Mouse (Mus musculus): Measurements from ENCODE around the gene Ppp1r1a. TPM values are rescaled to one million over a fixed set of nuclear protein-coding genes. Genes with fewer than 3 reads are reported as not detected.

The Ppp1r1a gene
- polyA plus RNA-seq, 1 experiment from 2014 or later = 11.6 TPM

- Histone ChIP-seq H3K36me3 (ENCODE audit: control insufficient read depth, insufficient read depth, low read length) (no peaks in the 10 kb centered on the region), H3K4me3 (ENCODE audit: low read depth, low read length) (peak overlapping the region; percentile 45; the same call in 1 of the 2 replicates), H3K27me3 (replicated peaks; ENCODE audit: control insufficient read depth, insufficient read depth, low read length) (peaks cover 28% of the 10 kb centered on the region), H3K27ac (ENCODE audit: low read depth) (no peak overlapping the region), H3K9me3 (ENCODE audit: control insufficient read depth, low read length) (no peaks in the 10 kb centered on the region), H3K4me2 (ENCODE audit: low read length) (peak overlapping the region; percentile 95), H3K4me1 (replicated peaks; ENCODE audit: control insufficient read depth, insufficient read depth, low read length) (0 out of 2 replicates have a peak, but pooled peaks cover 2% of the 10 kb centered on the region), H3K9ac (ENCODE audit: low read length) (no peak overlapping the region)
- WGBS = 42% methylated on average over 12 of the region's 12 CpGs
- ATAC-seq (replicated peaks; ENCODE audit: low FRiP score, low TSS enrichment, low read depth) = no peak
- DNase-seq (ENCODE audit: low spot score) = no peak
These were observed 34.1 kb downstream of the Ppp1r1a start for GRCm38 (mm10) chr15:103503660-103504059.

- Histone ChIP-seq H3K27ac (ENCODE audit: low read depth) (no peak overlapping the region), H3K9ac (ENCODE audit: low read length) (peak overlapping the region; percentile 53), H3K36me3 (ENCODE audit: control insufficient read depth, insufficient read depth, low read length) (no peaks in the 10 kb centered on the region), H3K4me2 (ENCODE audit: low read length) (peak overlapping the region; percentile 95), H3K27me3 (replicated peaks; ENCODE audit: control insufficient read depth, insufficient read depth, low read length) (peaks cover 31% of the 10 kb centered on the region), H3K4me3 (ENCODE audit: low read depth, low read length) (peak overlapping the region; percentile 45), H3K4me1 (replicated peaks; ENCODE audit: control insufficient read depth, insufficient read depth, low read length) (0 out of 2 replicates have a peak, but pooled peaks cover 2% of the 10 kb centered on the region), H3K9me3 (ENCODE audit: control insufficient read depth, low read length) (no peaks in the 10 kb centered on the region)
- WGBS = 0% methylated on average over 15 of the region's 15 CpGs
- no peak for DNase-seq (ENCODE audit: low spot score)
- peak; percentile 70 for ATAC-seq (replicated peaks; ENCODE audit: low FRiP score, low TSS enrichment, low read depth)
These were observed 34.6 kb downstream of the Ppp1r1a start for GRCm38 (mm10) chr15:103503251-103503600.

- under 1% methylated on average over 51 of the region's 63 CpGs for WGBS
These were observed 35.2 kb downstream of the Ppp1r1a start, which contains the start of gene Pde1b for GRCm38 (mm10) chr15:103502435-103503250. TSS of gene Pde1b (plus strand) at chr15:103503034.

DNA sequence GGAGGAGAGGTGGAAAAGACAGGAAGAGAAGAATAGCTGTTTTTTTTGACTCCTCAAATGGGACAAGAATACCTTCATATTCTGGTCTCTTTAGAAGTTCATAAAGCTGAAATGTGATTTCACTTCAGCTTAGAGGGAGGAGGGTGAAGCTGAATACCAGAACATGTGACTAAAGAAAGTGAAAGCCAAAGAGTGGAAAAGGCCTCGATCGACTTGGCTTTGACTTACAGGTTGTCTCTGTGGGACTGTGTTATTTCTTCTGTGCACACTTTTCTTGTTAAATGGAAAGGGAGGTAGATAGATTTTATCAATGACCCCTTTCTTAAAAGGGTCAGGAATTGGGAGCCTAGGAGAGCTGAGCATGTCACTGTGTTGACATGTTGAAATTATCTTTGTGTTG, 36.6 kb downstream of the Ppp1r1a start:
- DNase-seq (ENCODE audit: low spot score) = no peak
- ATAC-seq (replicated peaks; ENCODE audit: low FRiP score, low TSS enrichment, low read depth) = no peak
- 48% methylated on average over 2 of the region's 2 CpGs for WGBS
- H3K9ac ChIP-seq (ENCODE audit: low read length) = no peak overlapping the region
- no peak overlapping the region for H3K27ac ChIP-seq (ENCODE audit: low read depth)
- no peaks in the 10 kb centered on the region for H3K9me3 ChIP-seq (ENCODE audit: control insufficient read depth, low read length)
- 0 out of 2 replicates have a peak, but pooled peaks cover 2% of the 10 kb centered on the region for H3K4me1 ChIP-seq (replicated peaks; ENCODE audit: control insufficient read depth, insufficient read depth, low read length)
- no peaks in the 10 kb centered on the region for H3K36me3 ChIP-seq (ENCODE audit: control insufficient read depth, insufficient read depth, low read length)
- H3K4me2 ChIP-seq (ENCODE audit: low read length) = no peak overlapping the region
- H3K4me3 ChIP-seq (ENCODE audit: low read depth, low read length) = no peak overlapping the region
- peaks cover 31% of the 10 kb centered on the region for H3K27me3 ChIP-seq (replicated peaks; ENCODE audit: control insufficient read depth, insufficient read depth, low read length)

More at GRCm38 (mm10) chr15:103502435-103503250, 35.2 kb downstream of the Ppp1r1a start, which contains the start of gene Pde1b:
- DNase-seq (ENCODE audit: low spot score) (peak; percentile 82), ATAC-seq (replicated peaks; ENCODE audit: low FRiP score, low TSS enrichment, low read depth) (peak; percentile 91)
- H3K4me1 ChIP-seq (replicated peaks; ENCODE audit: control insufficient read depth, insufficient read depth, low read length) = 0 out of 2 replicates have a peak, but pooled peaks cover 2% of the 10 kb centered on the region
- H3K9ac ChIP-seq (ENCODE audit: low read length) = peak within 1 kb of the TSS; percentile 53
- H3K4me2 ChIP-seq (ENCODE audit: low read length) = peak within 1 kb of the TSS; percentile 95
- no peak within 1 kb of the TSS for H3K27ac ChIP-seq (ENCODE audit: low read depth)
- no peaks in the 10 kb centered on the region for H3K36me3 ChIP-seq (ENCODE audit: control insufficient read depth, insufficient read depth, low read length)
- no peaks in the 10 kb centered on the region for H3K9me3 ChIP-seq (ENCODE audit: control insufficient read depth, low read length)
- peaks cover 31% of the 10 kb centered on the region for H3K27me3 ChIP-seq (replicated peaks; ENCODE audit: control insufficient read depth, insufficient read depth, low read length)
- H3K4me3 ChIP-seq (ENCODE audit: low read depth, low read length) = peak within 1 kb of the TSS; percentile 45

DNA sequence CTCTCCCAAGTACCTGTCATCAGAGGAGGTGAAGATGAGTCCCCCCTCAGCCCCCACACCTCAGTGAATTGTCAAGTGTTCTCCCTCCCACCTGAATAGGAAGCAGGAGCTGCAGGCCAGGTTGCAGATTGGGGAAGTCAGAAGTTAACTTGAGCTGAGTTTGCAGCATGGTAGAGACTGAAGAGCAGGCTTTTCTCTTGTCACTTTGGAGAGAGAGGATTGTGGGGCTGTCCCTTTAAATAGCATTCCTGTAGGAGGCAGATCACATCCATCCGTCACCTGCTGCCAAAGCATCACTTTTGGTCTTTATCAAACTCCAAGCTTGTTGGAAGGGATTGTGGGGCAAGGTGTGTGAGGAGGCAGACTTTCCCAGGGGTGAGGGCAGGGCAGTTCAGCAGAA, 37.1 kb downstream of the Ppp1r1a start:
- Histone ChIP-seq H3K27me3 (replicated peaks; ENCODE audit: control insufficient read depth, insufficient read depth, low read length) (peaks cover 31% of the 10 kb centered on the region), H3K9me3 (ENCODE audit: control insufficient read depth, low read length) (no peaks in the 10 kb centered on the region), H3K36me3 (ENCODE audit: control insufficient read depth, insufficient read depth, low read length) (no peaks in the 10 kb centered on the region), H3K4me1 (replicated peaks; ENCODE audit: control insufficient read depth, insufficient read depth, low read length) (0 out of 2 replicates have a peak, but pooled peaks cover 2% of the 10 kb centered on the region), H3K27ac (ENCODE audit: low read depth) (no peak overlapping the region), H3K4me2 (ENCODE audit: low read length) (no peak overlapping the region), H3K4me3 (ENCODE audit: low read depth, low read length) (no peak overlapping the region), H3K9ac (ENCODE audit: low read length) (no peak overlapping the region)
- DNase-seq (ENCODE audit: low spot score) (no peak), ATAC-seq (replicated peaks; ENCODE audit: low FRiP score, low TSS enrichment, low read depth) (no peak)
- WGBS = 79% methylated on average over 1 of the region's 1 CpGs

- Histone ChIP-seq H3K4me3 (ENCODE audit: low read depth, low read length) (no peak overlapping the region), H3K9ac (ENCODE audit: low read length) (no peak overlapping the region), H3K4me2 (ENCODE audit: low read length) (no peak overlapping the region), H3K4me1 (replicated peaks; ENCODE audit: control insufficient read depth, insufficient read depth, low read length) (0 out of 2 replicates have a peak, but pooled peaks cover 2% of the 10 kb centered on the region), H3K36me3 (ENCODE audit: control insufficient read depth, insufficient read depth, low read length) (no peaks in the 10 kb centered on the region), H3K27ac (ENCODE audit: low read depth) (no peak overlapping the region), H3K9me3 (ENCODE audit: control insufficient read depth, low read length) (no peaks in the 10 kb centered on the region), H3K27me3 (replicated peaks; ENCODE audit: control insufficient read depth, insufficient read depth, low read length) (peaks cover 8% of the 10 kb centered on the region)
- ATAC-seq (replicated peaks; ENCODE audit: low FRiP score, low TSS enrichment, low read depth) (no peak), DNase-seq (ENCODE audit: low spot score) (no peak)
- WGBS = 27% methylated on average over 3 of the region's 3 CpGs
These were observed 39.6 kb downstream of the Ppp1r1a start for GRCm38 (mm10) chr15:103498157-103498556.

GRCm38 (mm10) chr15:103496204-103497140, 41.3 kb downstream of the Ppp1r1a start:
- H3K9ac ChIP-seq (ENCODE audit: low read length) = no peak overlapping the region
- H3K36me3 ChIP-seq (ENCODE audit: control insufficient read depth, insufficient read depth, low read length) = no peaks in the 10 kb centered on the region
- WGBS = 62% methylated on average over 10 of the region's 10 CpGs
- no peak overlapping the region for H3K4me3 ChIP-seq (ENCODE audit: low read depth, low read length)
- no peaks in the 10 kb centered on the region for H3K4me1 ChIP-seq (replicated peaks; ENCODE audit: control insufficient read depth, insufficient read depth, low read length)
- DNase-seq (ENCODE audit: low spot score) (no peak), ATAC-seq (replicated peaks; ENCODE audit: low FRiP score, low TSS enrichment, low read depth) (no peak)
- no peak overlapping the region for H3K27ac ChIP-seq (ENCODE audit: low read depth)
- H3K9me3 ChIP-seq (ENCODE audit: control insufficient read depth, low read length) = no peaks in the 10 kb centered on the region
- H3K4me2 ChIP-seq (ENCODE audit: low read length) = no peak overlapping the region
- peaks cover 5% of the 10 kb centered on the region for H3K27me3 ChIP-seq (replicated peaks; ENCODE audit: control insufficient read depth, insufficient read depth, low read length)

GRCm38 (mm10) chr15:103488336-103488735, 49.5 kb downstream of the Ppp1r1a start:
- no peaks in the 10 kb centered on the region for H3K4me1 ChIP-seq (replicated peaks; ENCODE audit: control insufficient read depth, insufficient read depth, low read length)
- no peaks in the 10 kb centered on the region for H3K9me3 ChIP-seq (ENCODE audit: control insufficient read depth, low read length)
- no peaks in the 10 kb centered on the region for H3K27me3 ChIP-seq (replicated peaks; ENCODE audit: control insufficient read depth, insufficient read depth, low read length)
- ATAC-seq (replicated peaks; ENCODE audit: low FRiP score, low TSS enrichment, low read depth) = no peak
- no peak for DNase-seq (ENCODE audit: low spot score)
- H3K27ac ChIP-seq (ENCODE audit: low read depth) = no peak overlapping the region
- H3K36me3 ChIP-seq (ENCODE audit: control insufficient read depth, insufficient read depth, low read length) = no peaks in the 10 kb centered on the region
- no peak overlapping the region for H3K9ac ChIP-seq (ENCODE audit: low read length)
- H3K4me2 ChIP-seq (ENCODE audit: low read length) = no peak overlapping the region
- no peak overlapping the region for H3K4me3 ChIP-seq (ENCODE audit: low read depth, low read length)
- WGBS = 66% methylated on average over 4 of the region's 4 CpGs

Measured in intestine, embryonic 14.5 days (tissue).